Mouse (Mus musculus) megakaryocyte, embryonic 14.5 days (primary cell): ENCODE data around the gene Arhgef10l.

ENCODE experiments used
- FLI1 ChIP-seq: IDR thresholded peaks from 2 replicates; pipeline ENCODE4 v1.6.1; 2012; ENCODE audit warnings: low read length, inconsistent platforms, mixed read lengths
- GATA1 ChIP-seq: IDR thresholded peaks from 3 replicates; pipeline ENCODE4 v1.6.1; 2012; ENCODE audit warnings: mixed read lengths, low read length, inconsistent platforms, borderline replicate concordance

DNA sequence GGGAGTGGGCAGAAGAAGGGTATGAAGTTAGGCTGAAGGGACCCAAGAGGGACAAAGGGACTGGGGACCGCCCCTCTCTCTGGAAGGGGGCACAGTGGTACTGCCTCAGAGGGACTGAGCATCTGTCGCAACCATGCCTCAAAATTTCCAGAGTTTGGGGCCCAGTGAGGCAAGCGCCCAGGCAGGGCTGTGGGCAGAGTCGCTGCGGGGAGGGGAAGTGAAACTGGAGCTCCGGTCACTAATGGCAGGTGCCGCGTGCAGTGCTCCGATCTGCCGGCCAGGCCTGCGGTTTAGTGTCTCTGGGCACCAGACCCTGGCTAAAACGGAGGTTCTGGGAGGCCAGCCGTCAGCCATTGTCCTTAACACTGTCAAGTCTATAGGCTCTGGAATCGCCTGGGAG, 99.0 kb downstream of the Arhgef10l start:
- TF ChIP-seq GATA1 (no peak), FLI1 (no peak)
